Comparison of ENCODE assay signal across 8 mouse cellular contexts in the genomic region with DNA sequence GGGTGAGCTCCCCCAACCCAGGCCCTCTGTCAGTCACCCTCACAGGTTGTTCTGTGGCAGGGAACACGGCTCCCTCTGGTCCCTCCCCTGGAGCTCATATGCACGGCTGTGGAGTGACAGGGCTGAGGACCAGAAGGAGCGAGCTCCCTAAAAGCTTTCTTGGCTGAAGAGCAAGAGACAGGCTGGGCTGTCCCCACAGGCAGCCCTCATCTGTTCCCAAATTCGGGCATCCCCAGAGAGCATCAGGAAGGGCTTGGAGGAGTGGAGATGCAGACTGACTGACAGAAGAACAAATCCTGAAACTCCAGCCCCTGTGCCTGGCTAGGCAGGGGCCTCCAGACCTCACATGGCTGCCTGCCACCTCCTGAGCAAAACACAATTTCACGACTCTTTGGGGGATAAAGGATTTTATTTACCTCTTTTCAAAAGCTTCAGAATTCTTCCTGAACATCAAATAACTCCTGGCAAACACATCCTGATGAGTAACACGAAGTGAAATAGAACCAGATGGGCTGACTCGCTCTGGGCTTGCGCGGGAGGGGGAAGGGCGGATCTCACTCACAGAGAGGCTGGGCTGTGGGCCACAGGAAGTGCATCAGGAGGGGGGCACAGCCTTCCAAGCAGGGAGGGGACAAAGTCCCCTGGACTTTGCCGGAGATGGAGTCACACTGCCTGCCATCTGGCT.
DNase-seq lines count a peak whose midpoint lies in the region; ATAC-seq and TF ChIP-seq lines count a peak whose summit lies in the region.

No protein-coding gene starts in this region.

- peak; percentile 93 for ATAC-seq in embryonic facial prominence, embryonic 14.5 days (ENCODE audit: low read depth)
- peak; percentile 81 for ATAC-seq in midbrain, embryonic 11.5 days (ENCODE audit: low FRiP score)
- ATAC-seq in stomach, embryonic 14.5 days (ENCODE audit: insufficient number of reproducible peaks, insufficient read depth, low FRiP score, low read depth) = peak; percentile 85
- ATAC-seq in megakaryocyte-erythroid progenitor cell, adult 5-6 weeks (replicated peaks; ENCODE audit: low FRiP score, low TSS enrichment, poor library complexity, severe bottlenecking) = no peak

- WGBS in embryonic facial prominence, embryonic 14.5 days = 5% methylated on average over 11 of the region's 11 CpGs
- WGBS in kidney, adult 2 months = 26% methylated on average over 11 of the region's 11 CpGs
- WGBS in midbrain, embryonic 11.5 days = 18% methylated on average over 11 of the region's 11 CpGs
- 7% methylated on average over 11 of the region's 11 CpGs for WGBS in stomach, embryonic 14.5 days

- peaks cover 46% of the 10 kb centered on the region for H3K4me1 ChIP-seq in embryonic facial prominence, embryonic 14.5 days (ENCODE audit: control insufficient read depth, insufficient read depth, low read length)
- peaks cover 11% of the 10 kb centered on the region for H3K4me1 ChIP-seq in kidney, adult 2 months (ENCODE audit: control insufficient read depth, insufficient read depth, low read length)
- H3K4me1 ChIP-seq in midbrain, embryonic 11.5 days (ENCODE audit: control insufficient read depth, insufficient read depth, low read length) = peaks cover 24% of the 10 kb centered on the region
- H3K4me1 ChIP-seq in stomach, embryonic 14.5 days (ENCODE audit: control insufficient read depth, insufficient read depth, low read length) = peaks cover 43% of the 10 kb centered on the region

- no peaks in the 10 kb centered on the region for H3K27me3 ChIP-seq in embryonic facial prominence, embryonic 14.5 days (replicated peaks; ENCODE audit: control insufficient read depth, insufficient read depth, low read length)
- H3K27me3 ChIP-seq in kidney, adult 2 months (replicated peaks; ENCODE audit: control insufficient read depth, insufficient read depth, low read length) = no peaks in the 10 kb centered on the region
- no peaks in the 10 kb centered on the region for H3K27me3 ChIP-seq in midbrain, embryonic 11.5 days (ENCODE audit: control insufficient read depth, insufficient read depth, low read length)
- no peaks in the 10 kb centered on the region for H3K27me3 ChIP-seq in stomach, embryonic 14.5 days (ENCODE audit: control insufficient read depth, insufficient read depth, low read length)

- H3K9ac ChIP-seq in embryonic facial prominence, embryonic 14.5 days (ENCODE audit: low read depth, low read length) = peak overlapping the region; percentile 52
- peak overlapping the region; percentile 39 for H3K9ac ChIP-seq in midbrain, embryonic 11.5 days (ENCODE audit: low read length)
- no peak overlapping the region for H3K9ac ChIP-seq in stomach, embryonic 14.5 days (replicated peaks; ENCODE audit: low read depth, low read length)

- intact Hi-C loops in left cerebral cortex, postnatal 36 days (cut with DNase I) = loop anchor here (2.0 to 5.0 kb wide), 3 partner anchors 99 to 231 kb away; a partner anchor contains a TSS

- no peaks in the 10 kb centered on the region for H3K36me3 ChIP-seq in embryonic facial prominence, embryonic 14.5 days (ENCODE audit: control insufficient read depth, insufficient read depth, low read length)
- H3K36me3 ChIP-seq in kidney, adult 2 months (ENCODE audit: control insufficient read depth, insufficient read depth, low read length) = no peaks in the 10 kb centered on the region
- no peaks in the 10 kb centered on the region for H3K36me3 ChIP-seq in midbrain, embryonic 11.5 days (ENCODE audit: control insufficient read depth, insufficient read depth, low read length)
- H3K36me3 ChIP-seq in stomach, embryonic 14.5 days (ENCODE audit: control insufficient read depth, insufficient read depth, low read length) = no peaks in the 10 kb centered on the region

- peak overlapping the region; percentile 85 for H3K27ac ChIP-seq in embryonic facial prominence, embryonic 14.5 days (replicated peaks; ENCODE audit: low read depth, low read length)
- peak overlapping the region; percentile 48 for H3K27ac ChIP-seq in kidney, adult 2 months (ENCODE audit: insufficient read depth, low read depth, low read length)
- H3K27ac ChIP-seq in midbrain, embryonic 11.5 days (ENCODE audit: low read depth, low read length) = peak overlapping the region; percentile 67
- peak overlapping the region; percentile 95 for H3K27ac ChIP-seq in stomach, embryonic 14.5 days (ENCODE audit: low read length)

- DNase-seq in adrenal gland, postnatal 36 days = peak; percentile 84 to 91
- peak; percentile 97 for DNase-seq in embryonic facial prominence, embryonic 14.5 days (ENCODE audit: low spot score)
- DNase-seq in heart, adult 8-10 months (ENCODE audit: low spot score) = peak; percentile 88
- DNase-seq in kidney, adult 2 months = peak; percentile 89
- peak; percentile 88 to 90 for DNase-seq in left cerebral cortex, postnatal 36 days (ENCODE audit: low spot score in 2 of 2)
- DNase-seq in midbrain, embryonic 11.5 days (ENCODE audit: low spot score, missing footprints) = peak; percentile 91

- TF ChIP-seq CTCF in kidney, adult 2 months (conservative IDR thresholded peaks at IDR 0.05; ENCODE audit: insufficient read depth, insufficient read length, low read depth, low read length) = no peak

- H3K4me2 ChIP-seq in embryonic facial prominence, embryonic 14.5 days (ENCODE audit: low read depth, low read length) = peak overlapping the region; percentile 36
- H3K4me2 ChIP-seq in midbrain, embryonic 11.5 days = peak overlapping the region; percentile 30
- peak overlapping the region; percentile 26 for H3K4me2 ChIP-seq in stomach, embryonic 14.5 days (replicated peaks; ENCODE audit: low read depth, low read length)

- H3K4me3 ChIP-seq in embryonic facial prominence, embryonic 14.5 days (ENCODE audit: low read depth, low read length) = no peak overlapping the region
- peak overlapping the region; percentile 6; the same call in 1 of the 2 replicates for H3K4me3 ChIP-seq in kidney, adult 2 months (ENCODE audit: insufficient read depth, low read depth, low read length)
- H3K4me3 ChIP-seq in midbrain, embryonic 11.5 days (ENCODE audit: low read depth, low read length) = no peak overlapping the region
- H3K4me3 ChIP-seq in stomach, embryonic 14.5 days (ENCODE audit: low read depth, low read length) = no peak overlapping the region

- TF ChIP-seq POLR2A in kidney, adult 2 months (IDR thresholded peaks at IDR 0.05; ENCODE audit: low read depth, low read length) = no peak

- no peaks in the 10 kb centered on the region for H3K9me3 ChIP-seq in embryonic facial prominence, embryonic 14.5 days (ENCODE audit: control insufficient read depth, low read length)
- no peaks in the 10 kb centered on the region for H3K9me3 ChIP-seq in midbrain, embryonic 11.5 days (ENCODE audit: control insufficient read depth, low read length)
- H3K9me3 ChIP-seq in stomach, embryonic 14.5 days (ENCODE audit: control insufficient read depth, low read depth, low read length) = no peaks in the 10 kb centered on the region
